Mouse (Mus musculus) stomach, embryonic 14.5 days (tissue): ENCODE data around the gene Aadac. TPM values are rescaled to one million over a fixed set of nuclear protein-coding genes. Genes with fewer than 3 reads are reported as not detected.
A peak's percentile ranks its signal among the peaks of the same experiment; 100 is the strongest.

ENCODE experiments used
- ATAC-seq: fragments of 200-750 bp; cut with Nextera tagmentation; 2 replicates; pipeline ENCODE4 v1.8.0; 2017; ENCODE audit warnings: low read depth, moderate TSS enrichment; ENCODE audit not compliant: insufficient number of reproducible peaks, insufficient read depth, low FRiP score
- H3K27ac ChIP-seq: fragments of 300-500 bp; sonication (generic); 2 replicates; pipeline ENCODE4 v1.5.1; 2014; ENCODE audit warnings: mild to moderate bottlenecking, low read length, moderate library complexity, mixed read lengths
- H3K27me3 ChIP-seq: fragments of 300-500 bp; sonication (generic); 2 replicates; pipeline ENCODE4 v1.6.1; 2014; ENCODE audit warnings: low read length, control low read depth, mixed read lengths; ENCODE audit not compliant: control insufficient read depth, insufficient read depth
- H3K36me3 ChIP-seq: fragments of 300-500 bp; sonication (generic); 2 replicates; pipeline ENCODE4 v1.6.1; 2014; ENCODE audit warnings: mild to moderate bottlenecking, control low read depth, low read length, moderate library complexity, mixed read lengths; ENCODE audit not compliant: control insufficient read depth, insufficient read depth
- H3K4me1 ChIP-seq: fragments of 300-500 bp; sonication (generic); 2 replicates; pipeline ENCODE4 v1.6.1; 2014; ENCODE audit warnings: low read length, control low read depth, mixed read lengths; ENCODE audit not compliant: control insufficient read depth, insufficient read depth
- H3K4me2 ChIP-seq: fragments of 300-500 bp; sonication (generic); replicated peaks from 2 replicates; pipeline ENCODE4 v1.6.1; 2014; ENCODE audit warnings: low read depth, low read length, control low read depth
- H3K4me3 ChIP-seq: fragments of 300-500 bp; sonication (generic); 2 replicates; pipeline ENCODE4 v1.5.1; 2014; ENCODE audit warnings: low read depth, low read length, control low read depth
- H3K9ac ChIP-seq: fragments of 300-500 bp; sonication (generic); replicated peaks from 2 replicates; pipeline ENCODE4 v1.6.1; 2014; ENCODE audit warnings: low read depth, mild to moderate bottlenecking, control low read depth, low read length, moderate library complexity, mixed read lengths
- H3K9me3 ChIP-seq: fragments of 300-500 bp; sonication (generic); 2 replicates; pipeline ENCODE4 v1.6.1; 2016; ENCODE audit warnings: low read depth, low read length, control low read depth; ENCODE audit not compliant: control insufficient read depth
- WGBS: fragments of 180-500 bp; shearing (Covaris S2); extraction: QIAGEN DNeasy Blood & Tissue Kit; methylation state at CpG from one replicate; pipeline ENCODE4 v1.1.7; 2014; 5-methylcytosine and 5-hydroxymethylcytosine counted together
- polyA plus RNA-seq: library from polyadenylated mRNA; unstranded; fragments of >200 nt; fragmentation: Nextera tagmentation; extraction: Ambion mirVana; gene quantifications from 2 replicates; pipeline ENCODE4 v1.2.1, GENCODE M21; 2014

Aadac gene
- polyA plus RNA-seq, result 0.90 TPM in 1 of 2 replicates, not detected in the other

- ATAC-seq, result no peak
- Histone ChIP-seq H3K27ac (no peak within 1 kb of the TSS), H3K4me2 (no peak within 1 kb of the TSS), H3K4me3 (no peak within 1 kb of the TSS), H3K9ac (no peak within 1 kb of the TSS), H3K27me3 (no peaks in the 10 kb centered on the region), H3K4me1 (no peaks in the 10 kb centered on the region), H3K9me3 (no peaks in the 10 kb centered on the region), H3K36me3 (no peaks in the 10 kb centered on the region)
- WGBS, result 68% methylated on average over 1 of the region's 1 CpGs
Measured at GRCm38 (mm10) chr3:60025417-60025816, at the start of gene Aadac. Gene Aadac, plus strand, starts transcription at chr3:60025717.

- Histone ChIP-seq H3K9ac (no peak overlapping the region), H3K36me3 (no peaks in the 10 kb centered on the region), H3K27me3 (no peaks in the 10 kb centered on the region), H3K4me3 (no peak overlapping the region), H3K27ac (no peak overlapping the region), H3K4me1 (no peaks in the 10 kb centered on the region), H3K4me2 (no peak overlapping the region), H3K9me3 (no peaks in the 10 kb centered on the region)
- ATAC-seq, result no peak
Measured at GRCm38 (mm10) chr3:60003622-60004021, 21.9 kb upstream of the Aadac start.

GRCm38 (mm10) chr3:60006443-60006842 is 19.1 kb upstream of the Aadac start, which contains the start of gene Aadacl2:
Gene Aadacl2, plus strand, starts transcription at chr3:60006743.
- ATAC-seq, result no peak
- Histone ChIP-seq H3K9me3 (no peaks in the 10 kb centered on the region), H3K27ac (no peak within 1 kb of the TSS), H3K4me1 (no peaks in the 10 kb centered on the region), H3K9ac (no peak within 1 kb of the TSS), H3K27me3 (no peaks in the 10 kb centered on the region), H3K36me3 (no peaks in the 10 kb centered on the region), H3K4me3 (no peak within 1 kb of the TSS), H3K4me2 (no peak within 1 kb of the TSS)
- 84% methylated on average over 1 of the region's 1 CpGs for WGBS

GRCm38 (mm10) chr3:60031511-60031910 is 6.0 kb downstream of the Aadac start:
- Histone ChIP-seq H3K4me3 (no peak overlapping the region), H3K9me3 (no peaks in the 10 kb centered on the region), H3K27me3 (no peaks in the 10 kb centered on the region), H3K4me1 (no peaks in the 10 kb centered on the region), H3K4me2 (no peak overlapping the region), H3K9ac (no peak overlapping the region), H3K36me3 (no peaks in the 10 kb centered on the region), H3K27ac (no peak overlapping the region)
- WGBS, result 84% methylated on average over 4 of the region's 4 CpGs
- no peak for ATAC-seq

GRCm38 (mm10) chr3:60046221-60046913 is 20.9 kb downstream of the Aadac start:
- 0 out of 2 replicates have a peak, but pooled peaks have one; percentile 69 for ATAC-seq
- Histone ChIP-seq H3K4me2 (no peak overlapping the region), H3K4me1 (no peaks in the 10 kb centered on the region), H3K27me3 (no peaks in the 10 kb centered on the region), H3K4me3 (no peak overlapping the region), H3K36me3 (no peaks in the 10 kb centered on the region), H3K9ac (no peak overlapping the region), H3K9me3 (no peaks in the 10 kb centered on the region), H3K27ac (no peak overlapping the region)
- WGBS, result 53% methylated on average over 3 of the region's 3 CpGs

GRCm38 (mm10) chr3:60053231-60053927 is 27.9 kb downstream of the Aadac start:
- no peak overlapping the region for H3K9ac ChIP-seq
- H3K4me2 ChIP-seq, result no peak overlapping the region
- H3K27me3 ChIP-seq, result no peaks in the 10 kb centered on the region
- no peak for ATAC-seq
- WGBS, result 57% methylated on average over 3 of the region's 3 CpGs
- no peaks in the 10 kb centered on the region for H3K4me1 ChIP-seq
- no peaks in the 10 kb centered on the region for H3K36me3 ChIP-seq
- no peak overlapping the region for H3K4me3 ChIP-seq
- no peaks in the 10 kb centered on the region for H3K9me3 ChIP-seq
- no peak overlapping the region for H3K27ac ChIP-seq

GRCm38 (mm10) chr3:60053931-60054330 is 28.4 kb downstream of the Aadac start:
- no peak overlapping the region for H3K4me2 ChIP-seq
- no peak overlapping the region for H3K4me3 ChIP-seq
- no peak for ATAC-seq
- H3K27me3 ChIP-seq, result no peaks in the 10 kb centered on the region
- no peaks in the 10 kb centered on the region for H3K9me3 ChIP-seq
- H3K9ac ChIP-seq, result no peak overlapping the region
- H3K4me1 ChIP-seq, result no peaks in the 10 kb centered on the region
- H3K36me3 ChIP-seq, result no peaks in the 10 kb centered on the region
- 86% methylated on average over 2 of the region's 2 CpGs for WGBS
- no peak overlapping the region for H3K27ac ChIP-seq

GRCm38 (mm10) chr3:60056451-60056850 is 30.9 kb downstream of the Aadac start:
- Histone ChIP-seq H3K4me1 (no peaks in the 10 kb centered on the region), H3K4me3 (no peak overlapping the region), H3K27ac (no peak overlapping the region), H3K36me3 (no peaks in the 10 kb centered on the region), H3K9ac (no peak overlapping the region), H3K9me3 (no peaks in the 10 kb centered on the region), H3K27me3 (no peaks in the 10 kb centered on the region), H3K4me2 (no peak overlapping the region)
- no peak for ATAC-seq
- WGBS, result 29% methylated on average over 3 of the region's 3 CpGs
